Mouse (Mus musculus) lung, postnatal 0 days (tissue): ENCODE results near the gene Eps8. TPM values are rescaled to one million over a fixed set of nuclear protein-coding genes. Genes with fewer than 3 reads are reported as not detected.

ENCODE experiments used
- ATAC-seq: fragments of 200-750 bp; cut with Nextera tagmentation; 2 replicates; pipeline ENCODE4 v1.8.0; 2017; ENCODE audit warnings: moderate library complexity
- DNase-seq: peaks from one replicate; pipeline ENCODE4 v3.0.0-alpha.2; 2016; ENCODE audit warnings: low spot score
- H3K27ac ChIP-seq: fragments of 300-500 bp; sonication (generic); 2 replicates; pipeline ENCODE4 v1.5.1; 2014; ENCODE audit warnings: antibody characterized with exemption, mild to moderate bottlenecking, low read length, mixed read lengths
- H3K27me3 ChIP-seq: fragments of 300-500 bp; sonication (generic); replicated peaks from 2 replicates; pipeline ENCODE4 v1.6.1; 2014; ENCODE audit warnings: low read length, mixed read lengths; ENCODE audit not compliant: insufficient read depth
- H3K36me3 ChIP-seq: fragments of 300-500 bp; sonication (generic); 2 replicates; pipeline ENCODE4 v1.6.1; 2014; ENCODE audit warnings: low read length, mixed read lengths; ENCODE audit not compliant: insufficient read depth
- H3K4me1 ChIP-seq: fragments of 300-500 bp; sonication (generic); 2 replicates; pipeline ENCODE4 v1.6.1; 2014; ENCODE audit warnings: antibody characterized with exemption, low read depth, low read length, mixed read lengths; ENCODE audit not compliant: insufficient read depth
- H3K4me2 ChIP-seq: fragments of 300-500 bp; sonication (generic); replicated peaks from 2 replicates; pipeline ENCODE4 v1.6.1; 2014; ENCODE audit warnings: low read depth, mild to moderate bottlenecking, low read length, moderate library complexity, mixed read lengths
- H3K4me3 ChIP-seq: fragments of 300-500 bp; sonication (generic); 2 replicates; pipeline ENCODE4 v1.5.1; 2014; ENCODE audit warnings: low read depth, low read length
- H3K9ac ChIP-seq: fragments of 300-500 bp; sonication (generic); replicated peaks from 2 replicates; pipeline ENCODE4 v1.6.1; 2014; ENCODE audit warnings: low read depth, mild to moderate bottlenecking
- H3K9me3 ChIP-seq: fragments of 300-500 bp; sonication (generic); 2 replicates; pipeline ENCODE4 v1.6.1; 2016; ENCODE audit warnings: low read length, mixed read lengths
- CTCF ChIP-seq: IDR thresholded peaks from 2 replicates; pipeline ENCODE4 v1.5.1; 2016; ENCODE audit warnings: antibody characterized with exemption, mild to moderate bottlenecking
- EP300 ChIP-seq: IDR thresholded peaks from 2 replicates; pipeline ENCODE4 v1.6.1; 2016; ENCODE audit warnings: antibody characterized with exemption, mild to moderate bottlenecking, control low read depth
- WGBS: fragments of 180-500 bp; shearing (Covaris S2); extraction: QIAGEN DNeasy Blood & Tissue Kit; methylation state at CpG from one replicate; pipeline ENCODE4 v1.1.7; 2014; 5-methylcytosine and 5-hydroxymethylcytosine counted together
- polyA plus RNA-seq: library from polyadenylated mRNA; unstranded; fragments of >200 nt; fragmentation: Nextera tagmentation; extraction: Ambion mirVana; gene quantifications from 2 replicates; pipeline ENCODE4 v1.2.1, GENCODE M21; 2015

The Eps8 gene
- polyA plus RNA-seq = 24.4 and 27.8 TPM in 2 replicates

DNA sequence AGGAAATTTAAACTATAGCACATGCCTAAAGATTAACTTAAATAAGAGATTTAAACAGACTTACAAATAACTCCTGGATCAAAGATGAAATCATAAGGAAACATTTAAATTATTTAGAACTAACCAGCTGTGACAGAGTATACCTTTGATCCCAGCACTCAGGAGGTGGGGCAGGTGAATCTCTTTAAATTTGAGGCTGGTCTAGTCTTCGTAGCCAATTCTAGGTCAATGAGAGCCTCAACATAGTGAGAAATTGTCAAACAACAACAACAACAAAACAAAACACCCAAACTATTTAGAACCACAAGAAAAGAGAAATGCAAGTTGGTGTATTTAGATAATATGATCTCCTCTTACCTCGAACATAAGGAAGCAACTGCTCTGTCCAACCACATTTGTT is at the start of gene Eps8:
Gene Eps8 (minus strand): TSS at position 101 of the 400 bp plus-strand sequence.
- Histone ChIP-seq H3K4me1 (no peaks in the 10 kb centered on the region), H3K27me3 (no peaks in the 10 kb centered on the region), H3K4me3 (no peak within 1 kb of the TSS), H3K27ac (no peak within 1 kb of the TSS), H3K36me3 (no peaks in the 10 kb centered on the region), H3K9me3 (no peaks in the 10 kb centered on the region), H3K4me2 (no peak within 1 kb of the TSS), H3K9ac (no peak within 1 kb of the TSS)
- TF ChIP-seq EP300 = no peak
- no peak for TF ChIP-seq CTCF
- 82% methylated on average over 2 of the region's 2 CpGs for WGBS
- no peak for ATAC-seq
- no peak for DNase-seq

DNA sequence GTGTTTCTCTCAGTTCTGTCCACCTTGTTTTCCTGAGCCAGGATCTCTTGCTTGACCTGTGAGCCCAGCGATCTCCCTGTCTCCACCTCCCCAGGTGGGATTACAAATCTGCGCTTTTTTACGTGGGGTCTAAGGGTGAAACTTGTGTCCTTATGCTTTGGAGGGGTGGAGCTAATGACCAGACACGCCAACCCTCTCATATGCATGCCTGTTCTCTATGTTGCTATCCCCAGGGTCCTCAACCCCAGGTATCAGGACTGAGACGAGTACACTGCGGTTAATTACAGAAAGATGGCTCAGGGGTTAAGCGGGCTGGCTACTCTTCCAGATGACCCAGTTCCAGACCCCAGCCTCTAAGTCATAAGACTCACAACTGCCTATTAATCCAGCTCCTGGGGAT is 48.8 kb upstream of the Eps8 start:
- no peak overlapping the region for H3K4me3 ChIP-seq
- no peak overlapping the region for H3K4me2 ChIP-seq
- no peak overlapping the region for H3K9ac ChIP-seq
- TF ChIP-seq CTCF (no peak), EP300 (no peak)
- DNase-seq (no peak), ATAC-seq (no peak)
- no peak overlapping the region for H3K27ac ChIP-seq
- no peaks in the 10 kb centered on the region for H3K36me3 ChIP-seq
- H3K9me3 ChIP-seq = no peaks in the 10 kb centered on the region
- WGBS = 79% methylated on average over 7 of the region's 7 CpGs
- no peaks in the 10 kb centered on the region for H3K4me1 ChIP-seq
- H3K27me3 ChIP-seq = no peaks in the 10 kb centered on the region

DNA sequence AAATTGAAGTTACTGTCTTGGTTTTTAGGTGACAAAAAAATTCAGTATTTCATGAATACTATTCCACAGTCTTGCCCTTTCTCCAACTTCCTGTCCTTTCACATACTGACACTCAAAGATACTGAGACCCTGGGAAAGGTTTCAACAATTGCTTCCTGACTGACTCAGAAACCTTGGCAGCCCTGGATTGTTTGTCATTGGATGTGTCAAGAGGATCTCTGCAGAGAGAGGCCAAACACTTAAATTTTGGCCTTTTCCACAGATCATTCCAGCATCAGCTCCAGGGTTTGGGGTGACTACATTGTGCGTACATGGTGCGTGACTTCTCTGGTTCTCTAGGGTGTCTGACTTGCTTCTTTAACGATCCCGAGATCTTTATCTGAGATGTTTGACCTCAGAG is 48.2 kb upstream of the Eps8 start:
- Histone ChIP-seq H3K4me2 (no peak overlapping the region), H3K27me3 (no peaks in the 10 kb centered on the region), H3K4me1 (no peaks in the 10 kb centered on the region), H3K4me3 (no peak overlapping the region), H3K27ac (no peak overlapping the region), H3K9ac (no peak overlapping the region), H3K36me3 (no peaks in the 10 kb centered on the region), H3K9me3 (no peaks in the 10 kb centered on the region)
- peak; percentile 64 for TF ChIP-seq EP300
- no peak for TF ChIP-seq CTCF
- ATAC-seq (peak; percentile 48), DNase-seq (peak; percentile 66)
- WGBS = 16% methylated on average over 4 of the region's 4 CpGs

DNA sequence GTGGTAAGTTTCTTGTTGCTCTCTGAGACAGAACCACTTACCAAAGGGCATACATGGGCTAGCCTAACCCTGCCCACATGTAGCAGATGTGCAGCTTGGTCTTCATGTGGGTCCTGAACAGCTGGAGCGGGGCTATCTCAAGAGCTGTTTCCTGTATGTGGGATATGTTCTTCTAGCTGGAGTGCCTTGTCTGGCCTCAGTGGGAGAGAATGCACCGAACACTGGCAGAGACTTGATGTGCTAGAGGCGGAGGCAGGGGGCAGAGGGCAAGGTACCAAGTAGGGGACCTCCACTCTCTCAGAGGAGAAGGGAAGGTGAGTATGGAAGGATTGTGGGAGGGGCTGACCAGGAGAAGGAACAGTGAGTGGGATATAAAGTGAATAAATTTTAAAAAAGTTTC is 47.5 kb upstream of the Eps8 start:
- 77% methylated on average over 3 of the region's 3 CpGs for WGBS
- DNase-seq (no peak), ATAC-seq (no peak)
- Histone ChIP-seq H3K4me3 (no peak overlapping the region), H3K27ac (no peak overlapping the region), H3K4me1 (no peaks in the 10 kb centered on the region), H3K9ac (no peak overlapping the region), H3K36me3 (no peaks in the 10 kb centered on the region), H3K4me2 (no peak overlapping the region), H3K27me3 (no peaks in the 10 kb centered on the region), H3K9me3 (no peaks in the 10 kb centered on the region)
- no peak for TF ChIP-seq CTCF
- no peak for TF ChIP-seq EP300

DNA sequence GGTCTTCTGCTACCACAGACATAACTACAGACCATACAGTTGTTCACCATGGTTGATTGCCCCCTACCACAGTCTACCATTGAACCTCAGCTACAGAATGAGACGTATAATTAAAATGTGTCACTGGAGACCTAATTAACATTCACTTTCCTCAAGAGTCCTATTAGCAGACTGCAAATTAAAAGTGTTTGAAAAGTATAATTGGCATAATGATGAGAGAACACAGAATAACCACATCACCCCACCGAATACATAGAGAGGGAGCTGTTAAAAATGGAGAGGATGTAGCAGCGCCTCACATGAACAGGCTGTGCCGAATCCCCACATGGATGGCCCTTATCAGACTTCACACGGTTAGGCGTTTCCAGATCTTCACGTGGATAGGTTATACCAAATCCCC is 44.8 kb upstream of the Eps8 start:
- H3K4me2 ChIP-seq = no peak overlapping the region

DNA sequence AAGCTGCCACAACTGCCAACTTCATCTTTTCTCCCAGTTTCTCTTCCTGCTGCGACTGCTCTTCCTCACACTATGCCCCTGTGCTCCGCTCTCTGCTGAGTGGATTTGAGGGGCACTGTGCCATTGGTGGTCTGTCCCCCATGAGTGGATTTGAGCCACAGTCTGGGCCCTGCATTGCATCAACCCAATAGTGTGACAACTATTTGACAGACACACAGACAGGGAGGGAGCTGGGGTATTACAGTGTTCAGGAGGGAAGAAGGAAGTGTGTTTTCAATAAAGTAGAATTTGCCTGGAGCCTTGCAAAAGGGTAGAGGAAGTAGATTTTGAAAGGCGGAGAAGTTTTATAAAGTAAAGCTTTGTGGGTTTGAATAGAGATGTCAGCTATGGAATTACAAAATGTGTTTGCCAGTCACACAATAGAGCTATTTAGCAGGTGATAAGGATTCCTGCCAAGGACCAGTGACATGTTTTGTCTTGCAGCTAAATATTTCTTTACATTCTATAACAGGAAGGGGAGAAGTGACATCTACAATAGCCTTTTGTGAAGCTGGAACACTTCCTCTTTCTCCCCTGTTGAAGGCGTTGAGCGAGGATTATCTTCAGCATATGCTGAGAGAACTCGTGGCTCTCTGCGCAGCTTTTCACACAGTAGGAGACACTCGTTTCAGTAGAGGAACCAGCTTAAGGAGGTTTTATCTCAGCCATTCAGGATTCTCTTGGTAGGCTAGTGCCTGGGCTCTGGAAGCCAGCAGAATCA is 41.9 kb upstream of the Eps8 start:
- H3K27me3 ChIP-seq = no peaks in the 10 kb centered on the region
- H3K4me2 ChIP-seq = no peak overlapping the region
- DNase-seq (peak; percentile 46), ATAC-seq (peak; percentile 25; the same call in 1 of the 2 replicates)
- H3K36me3 ChIP-seq = no peaks in the 10 kb centered on the region
- no peak for TF ChIP-seq CTCF
- no peak for TF ChIP-seq EP300
- H3K9me3 ChIP-seq = no peaks in the 10 kb centered on the region
- 41% methylated on average over 8 of the region's 8 CpGs for WGBS
- no peak overlapping the region for H3K4me3 ChIP-seq
- no peak overlapping the region for H3K9ac ChIP-seq
- no peaks in the 10 kb centered on the region for H3K4me1 ChIP-seq
- H3K27ac ChIP-seq = no peak overlapping the region

More for the DNA sequence above, 44.8 kb upstream of the Eps8 start:
- Histone ChIP-seq H3K4me1 (no peaks in the 10 kb centered on the region), H3K9ac (no peak overlapping the region), H3K36me3 (no peaks in the 10 kb centered on the region), H3K4me3 (no peak overlapping the region), H3K9me3 (no peaks in the 10 kb centered on the region), H3K27me3 (no peaks in the 10 kb centered on the region), H3K27ac (no peak overlapping the region)
- DNase-seq = no peak
- WGBS = 86% methylated on average over 7 of the region's 7 CpGs
- ATAC-seq = no peak
- TF ChIP-seq EP300 (no peak), CTCF (no peak)
